In the genomic region with DNA sequence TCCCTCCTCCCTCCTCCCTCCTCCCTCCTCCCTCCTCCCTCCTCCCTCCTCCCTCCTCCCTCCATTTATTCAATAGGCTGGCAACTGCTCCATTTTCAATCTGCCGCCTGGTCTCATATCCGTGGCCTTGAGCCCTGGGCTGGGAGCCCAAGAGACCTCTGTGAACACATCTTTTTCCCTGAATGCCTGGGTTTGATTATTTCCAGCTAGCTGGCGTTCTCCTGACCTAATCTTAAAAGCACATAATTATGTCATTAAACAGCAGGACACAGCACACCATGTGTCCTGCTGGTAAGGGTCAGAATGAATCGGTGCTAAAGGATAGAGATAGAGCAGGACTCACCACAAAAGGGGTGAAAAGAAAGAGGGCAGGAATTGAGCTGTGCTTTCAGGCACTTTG, we compare ENCODE assay signal across 15 mouse cellular contexts. TPM values are rescaled to one million over a fixed set of nuclear protein-coding genes. Genes with fewer than 3 reads are reported as not detected.
A peak's percentile ranks its signal among the peaks of the same experiment; 100 is the strongest.
DNase-seq lines count a peak whose midpoint lies in the region; ATAC-seq lines count a peak whose summit lies in the region.
"Had no signal": no experiment of that assay in that cellular context is flagged by ENCODE, and none has a peak within 500 bp of the region (broad histone marks: within the 10 kb centered on the region; RNA-seq: fewer than 3 reads in every experiment).

No protein-coding gene starts in this region.

- no peaks in the 10 kb centered on the region for H3K9me3 ChIP-seq in forebrain, embryonic 16.5 days (ENCODE audit: control insufficient read depth, low read length)
- H3K9me3 ChIP-seq in forebrain, embryonic 15.5 days = no peaks in the 10 kb centered on the region
- H3K9me3 ChIP-seq in midbrain, embryonic 14.5 days (ENCODE audit: control insufficient read depth, low read length) = no peaks in the 10 kb centered on the region
- no peaks in the 10 kb centered on the region for H3K9me3 ChIP-seq in midbrain, embryonic 13.5 days
- no peaks in the 10 kb centered on the region for H3K9me3 ChIP-seq in embryonic facial prominence, embryonic 11.5 days (replicated peaks; ENCODE audit: control insufficient read depth, low read length)
- H3K9me3 ChIP-seq: embryonic facial prominence, embryonic 12.5 days; forebrain, embryonic 13.5 days; neural tube, embryonic 15.5 days had no signal

- 8% methylated on average over 4 of the region's 4 CpGs for WGBS in forebrain, embryonic 16.5 days
- 7% methylated on average over 4 of the region's 4 CpGs for WGBS in forebrain, embryonic 15.5 days
- 12% methylated on average over 4 of the region's 4 CpGs for WGBS in midbrain, embryonic 14.5 days
- WGBS in midbrain, embryonic 13.5 days = 23% methylated on average over 4 of the region's 4 CpGs
- WGBS in embryonic facial prominence, embryonic 11.5 days = 27% methylated on average over 4 of the region's 4 CpGs

- H3K4me3 ChIP-seq in forebrain, embryonic 16.5 days (replicated peaks; ENCODE audit: low read length) = no peak overlapping the region
- no peak overlapping the region for H3K4me3 ChIP-seq in forebrain, embryonic 15.5 days
- no peak overlapping the region for H3K4me3 ChIP-seq in midbrain, embryonic 14.5 days (replicated peaks; ENCODE audit: low read depth, low read length)
- H3K4me3 ChIP-seq in midbrain, embryonic 13.5 days (replicated peaks) = no peak overlapping the region
- H3K4me3 ChIP-seq in embryonic facial prominence, embryonic 11.5 days (ENCODE audit: low read depth, low read length) = no peak overlapping the region
- H3K4me3 ChIP-seq: embryonic facial prominence, embryonic 12.5 days; forebrain, embryonic 13.5 days; neural tube, embryonic 15.5 days had no signal

- no peak overlapping the region for H3K9ac ChIP-seq in forebrain, embryonic 16.5 days (replicated peaks; ENCODE audit: low read depth, low read length)
- H3K9ac ChIP-seq in forebrain, embryonic 15.5 days (replicated peaks) = no peak overlapping the region
- H3K9ac ChIP-seq in midbrain, embryonic 14.5 days (replicated peaks; ENCODE audit: low read length) = no peak overlapping the region
- no peak overlapping the region for H3K9ac ChIP-seq in midbrain, embryonic 13.5 days (replicated peaks)
- H3K9ac ChIP-seq in embryonic facial prominence, embryonic 11.5 days (replicated peaks; ENCODE audit: low read length) = no peak overlapping the region
- H3K9ac ChIP-seq: embryonic facial prominence, embryonic 12.5 days; forebrain, embryonic 13.5 days; liver, postnatal 0 days; neural tube, embryonic 15.5 days had no signal

- no peak overlapping the region for H3K27ac ChIP-seq in forebrain, embryonic 16.5 days (ENCODE audit: low read length)
- H3K27ac ChIP-seq in forebrain, embryonic 15.5 days (replicated peaks) = no peak overlapping the region
- H3K27ac ChIP-seq in midbrain, embryonic 14.5 days (replicated peaks; ENCODE audit: low read depth, low read length) = no peak overlapping the region
- H3K27ac ChIP-seq in midbrain, embryonic 13.5 days = no peak overlapping the region
- no peak overlapping the region for H3K27ac ChIP-seq in embryonic facial prominence, embryonic 11.5 days (replicated peaks; ENCODE audit: low read depth, low read length)
- H3K27ac ChIP-seq: embryonic facial prominence, embryonic 12.5 days; forebrain, embryonic 13.5 days; neural tube, embryonic 15.5 days had no signal

- H3K4me2 ChIP-seq in forebrain, embryonic 16.5 days (ENCODE audit: low read length) = no peak overlapping the region
- H3K4me2 ChIP-seq in forebrain, embryonic 15.5 days (replicated peaks) = no peak overlapping the region
- H3K4me2 ChIP-seq in midbrain, embryonic 14.5 days (ENCODE audit: low read length) = no peak overlapping the region
- H3K4me2 ChIP-seq in midbrain, embryonic 13.5 days (replicated peaks) = no peak overlapping the region
- H3K4me2 ChIP-seq in embryonic facial prominence, embryonic 11.5 days (ENCODE audit: low read depth, low read length) = no peak overlapping the region
- H3K4me2 ChIP-seq: embryonic facial prominence, embryonic 12.5 days; forebrain, embryonic 13.5 days; neural tube, embryonic 15.5 days had no signal

- DNase-seq in midbrain, embryonic 14.5 days = peak; percentile 19
- DNase-seq in embryonic facial prominence, embryonic 11.5 days (ENCODE audit: low spot score) = peak; percentile 54
- DNase-seq in skeletal muscle tissue, adult 2 months (ENCODE audit: low read depth, low spot score) = peak; percentile 50
- DNase-seq in right cerebral cortex, postnatal 25 days = no peak
- DNase-seq: cerebellum, adult 11 months; kidney, postnatal 10 days; liver, postnatal 0 days; lung, postnatal 4 days had no signal

- H3K4me1 ChIP-seq in forebrain, embryonic 16.5 days (replicated peaks; ENCODE audit: control insufficient read depth, insufficient read depth, low read length) = no peaks in the 10 kb centered on the region
- no peaks in the 10 kb centered on the region for H3K4me1 ChIP-seq in forebrain, embryonic 15.5 days
- H3K4me1 ChIP-seq in midbrain, embryonic 14.5 days (ENCODE audit: control insufficient read depth, insufficient read depth, low read length) = no peaks in the 10 kb centered on the region
- no peaks in the 10 kb centered on the region for H3K4me1 ChIP-seq in midbrain, embryonic 13.5 days (replicated peaks)
- no peaks in the 10 kb centered on the region for H3K4me1 ChIP-seq in embryonic facial prominence, embryonic 11.5 days (ENCODE audit: control insufficient read depth, insufficient read depth, low read length)
- H3K4me1 ChIP-seq: embryonic facial prominence, embryonic 12.5 days; forebrain, embryonic 13.5 days; neural tube, embryonic 15.5 days had no signal

- no peaks in the 10 kb centered on the region for H3K36me3 ChIP-seq in forebrain, embryonic 16.5 days (ENCODE audit: control insufficient read depth, insufficient read depth)
- no peaks in the 10 kb centered on the region for H3K36me3 ChIP-seq in forebrain, embryonic 15.5 days
- no peaks in the 10 kb centered on the region for H3K36me3 ChIP-seq in midbrain, embryonic 14.5 days (ENCODE audit: control insufficient read depth, insufficient read depth, low read length)
- no peaks in the 10 kb centered on the region for H3K36me3 ChIP-seq in midbrain, embryonic 13.5 days
- no peaks in the 10 kb centered on the region for H3K36me3 ChIP-seq in embryonic facial prominence, embryonic 11.5 days (replicated peaks; ENCODE audit: control insufficient read depth, insufficient read depth, low read depth, low read length)
- H3K36me3 ChIP-seq: embryonic facial prominence, embryonic 12.5 days; neural tube, embryonic 15.5 days had no signal

- H3K27me3 ChIP-seq in forebrain, embryonic 16.5 days (replicated peaks; ENCODE audit: control insufficient read depth, insufficient read depth, low read length) = no peaks in the 10 kb centered on the region
- no peaks in the 10 kb centered on the region for H3K27me3 ChIP-seq in forebrain, embryonic 15.5 days
- H3K27me3 ChIP-seq in midbrain, embryonic 14.5 days (ENCODE audit: control insufficient read depth, insufficient read depth, low read length) = no peaks in the 10 kb centered on the region
- H3K27me3 ChIP-seq in midbrain, embryonic 13.5 days = no peaks in the 10 kb centered on the region
- H3K27me3 ChIP-seq in embryonic facial prominence, embryonic 11.5 days (ENCODE audit: control insufficient read depth, insufficient read depth, low read length) = no peaks in the 10 kb centered on the region
- H3K27me3 ChIP-seq: embryonic facial prominence, embryonic 12.5 days; forebrain, embryonic 13.5 days; neural tube, embryonic 15.5 days had no signal

- ATAC-seq in forebrain, embryonic 16.5 days = peak; percentile 36; the same call in 1 of the 2 replicates
- no peak for ATAC-seq in forebrain, embryonic 15.5 days (replicated peaks)
- no peak for ATAC-seq in midbrain, embryonic 14.5 days (ENCODE audit: low FRiP score, low TSS enrichment)
- no peak for ATAC-seq in midbrain, embryonic 13.5 days
- ATAC-seq in embryonic facial prominence, embryonic 11.5 days (replicated peaks; ENCODE audit: insufficient number of reproducible peaks, low FRiP score, low TSS enrichment, low read depth) = no peak
- no peak for ATAC-seq in cerebellum, adult (ENCODE audit: insufficient number of reproducible peaks, low FRiP score, low TSS enrichment)
- ATAC-seq: forebrain, embryonic 13.5 days; liver, postnatal 0 days had no signal

RNA-seq across cellular contexts. Expression of gene Galnt17, which starts 59.2 kb away (rescaled TPM):
- polyA plus RNA-seq in forebrain, embryonic 16.5 days (2015; fragmentation: Nextera tagmentation; extraction: Ambion mirVana) = 6.6 and 10.9 TPM in 2 replicates
- polyA plus RNA-seq in forebrain, embryonic 15.5 days (2015; fragmentation: Nextera tagmentation; extraction: Ambion mirVana) = 10.0 and 10.9 TPM in 2 replicates
- 4.5 and 5.8 TPM in 2 replicates for polyA plus RNA-seq in midbrain, embryonic 14.5 days (2014; fragmentation: Nextera tagmentation; extraction: Ambion mirVana)
- 4.0 and 5.1 TPM in 2 replicates for polyA plus RNA-seq in midbrain, embryonic 13.5 days (2015; fragmentation: Nextera tagmentation; extraction: Ambion mirVana)
- polyA plus RNA-seq in embryonic facial prominence, embryonic 11.5 days (2014; fragmentation: Nextera tagmentation; extraction: Ambion mirVana) = 0.79 and 1.1 TPM in 2 replicates
- polyA plus RNA-seq: liver, postnatal 0 days had no signal
